Mouse (Mus musculus): ENCODE data around the gene Ccdc9b.

GRCm38 (mm10) chr2:118806860-118807259 is 44.4 kb upstream of the Ccdc9b start:
- TF ChIP-seq CTCF (IDR thresholded peaks at IDR 0.05; ENCODE audit: extremely low read depth, insufficient read depth, insufficient read length, insufficient replicate concordance) = no peak
- TF ChIP-seq POLR2A (IDR thresholded peaks at IDR 0.05; ENCODE audit: low read depth, low read length) = no peak

Measured in spleen, adult 2 months (tissue).